Mouse (Mus musculus) CD8-positive naive resting alpha-beta T cell, adult 2 months (primary cell): ENCODE measurements around the gene Tbxa2r.

ENCODE experiments used
- DNase-seq, 2 experiments: peaks; one replicate each; pipeline ENCODE4 v3.0.0; 2022; ENCODE audit warnings: low read depth in 2 of 2, low spot score in 2 of 2

Tbxa2r gene

GRCm38 (mm10) chr10:81364666-81365065, 36.1 kb downstream of the Tbxa2r start:
- no peak for DNase-seq

GRCm38 (mm10) chr10:81365073-81365472, 36.5 kb downstream of the Tbxa2r start:
- DNase-seq = no peak

GRCm38 (mm10) chr10:81365672-81366476, 37.3 kb downstream of the Tbxa2r start, which contains the start of gene 4930404N11Rik:
TSS of gene 4930404N11Rik (minus strand) at chr10:81365816.
- DNase-seq = no peak

GRCm38 (mm10) chr10:81366477-81367206, 38.1 kb downstream of the Tbxa2r start:
- no peak for DNase-seq

- DNase-seq = no peak
Observed at GRCm38 (mm10) chr10:81367207-81367495, 38.6 kb downstream of the Tbxa2r start.

GRCm38 (mm10) chr10:81375322-81375721, 46.8 kb downstream of the Tbxa2r start:
- DNase-seq = no peak

- no peak for DNase-seq
Observed at GRCm38 (mm10) chr10:81376561-81377361, 48.2 kb downstream of the Tbxa2r start.

GRCm38 (mm10) chr10:81377362-81377664, 48.8 kb downstream of the Tbxa2r start:
- no peak for DNase-seq

- DNase-seq = no peak
Observed at GRCm38 (mm10) chr10:81377793-81378552, 49.4 kb downstream of the Tbxa2r start, which contains the start of gene Fzr1. TSS of gene Fzr1 (minus strand) at chr10:81378516.

GRCm38 (mm10) chr10:81378553-81379182, 50.1 kb downstream of the Tbxa2r start:
- DNase-seq = peak; percentile 100

- no peak for DNase-seq
Observed at GRCm38 (mm10) chr10:81379183-81379553, 50.6 kb downstream of the Tbxa2r start.

- DNase-seq = no peak
Observed at GRCm38 (mm10) chr10:81379809-81380378, 51.4 kb downstream of the Tbxa2r start.

- no peak for DNase-seq
Observed at GRCm38 (mm10) chr10:81382039-81382438, 53.5 kb downstream of the Tbxa2r start.

- DNase-seq = peak; percentile 92 to 97
Observed at GRCm38 (mm10) chr10:81383802-81384604, 55.5 kb downstream of the Tbxa2r start, which contains the start of the genes Dohh and Gm48551. TSS of gene Dohh (plus strand) at chr10:81384428. TSS of gene Gm48551 (plus strand) at chr10:81384466.

- DNase-seq = no peak
Observed at GRCm38 (mm10) chr10:81384605-81384982, 56.1 kb downstream of the Tbxa2r start.
